Mouse (Mus musculus): ENCODE data around the gene Med28. TPM values are rescaled to one million over a fixed set of nuclear protein-coding genes. Genes with fewer than 3 reads are reported as not detected.

Med28 gene
- polyA plus RNA-seq, 1 experiment from 2014 or later, result 226 TPM

- WGBS, result 71% methylated on average over 4 of the region's 4 CpGs
- 0 out of 2 replicates have a peak, but pooled peaks cover 3% of the 10 kb centered on the region for H3K27me3 ChIP-seq
- ATAC-seq (ENCODE audit: borderline replicate concordance, extremely low read depth, low FRiP score, low TSS enrichment), result no peak
Measured at GRCm38 (mm10) chr5:45491776-45492175, 28.3 kb upstream of the Med28 start.

GRCm38 (mm10) chr5:45493191-45494092, 26.6 kb upstream of the Med28 start, which contains the start of gene Lap3:
Lap3 (plus strand) TSS chr5:45493374.
- Histone ChIP-seq H3K4me1 (peaks cover 15% of the 10 kb centered on the region), H3K4me3 (peak within 1 kb of the TSS; percentile 92), H3K9me3 (no peaks in the 10 kb centered on the region), H3K36me3 (peaks cover 23% of the 10 kb centered on the region), H3K27ac (peak within 1 kb of the TSS; percentile 83), H3K4me2 (peak within 1 kb of the TSS; percentile 76), H3K27me3 (0 out of 2 replicates have a peak, but pooled peaks cover 3% of the 10 kb centered on the region), H3K9ac (peak within 1 kb of the TSS; percentile 91)
- WGBS, result under 1% methylated on average over 78 of the region's 78 CpGs
- ATAC-seq (ENCODE audit: borderline replicate concordance, extremely low read depth, low FRiP score, low TSS enrichment), result peak; percentile 95

More at GRCm38 (mm10) chr5:45491776-45492175, 28.3 kb upstream of the Med28 start:
- H3K36me3 ChIP-seq, result peaks cover 11% of the 10 kb centered on the region; the same call in 1 of the 2 replicates
- no peak overlapping the region for H3K4me3 ChIP-seq
- H3K27ac ChIP-seq, result no peak overlapping the region
- no peak overlapping the region for H3K4me2 ChIP-seq
- H3K9me3 ChIP-seq, result no peaks in the 10 kb centered on the region
- H3K9ac ChIP-seq, result no peak overlapping the region
- peaks cover 15% of the 10 kb centered on the region for H3K4me1 ChIP-seq

- Histone ChIP-seq H3K36me3 (peaks cover 31% of the 10 kb centered on the region), H3K9ac (peak overlapping the region; percentile 91), H3K4me1 (peaks cover 15% of the 10 kb centered on the region), H3K27ac (peak overlapping the region; percentile 83), H3K4me2 (peak overlapping the region; percentile 76), H3K4me3 (peak overlapping the region; percentile 92), H3K9me3 (no peaks in the 10 kb centered on the region), H3K27me3 (0 out of 2 replicates have a peak, but pooled peaks cover 3% of the 10 kb centered on the region)
- WGBS, result 47% methylated on average over 9 of the region's 9 CpGs
- no peak for ATAC-seq (ENCODE audit: borderline replicate concordance, extremely low read depth, low FRiP score, low TSS enrichment)
Measured at GRCm38 (mm10) chr5:45494093-45494755, 25.8 kb upstream of the Med28 start.

- ATAC-seq (ENCODE audit: borderline replicate concordance, extremely low read depth, low FRiP score, low TSS enrichment), result no peak
- H3K4me1 ChIP-seq, result peaks cover 15% of the 10 kb centered on the region
- peak overlapping the region; percentile 76; the same call in 1 of the 2 replicates for H3K4me2 ChIP-seq
- no peak overlapping the region for H3K9ac ChIP-seq
- H3K36me3 ChIP-seq, result peaks cover 43% of the 10 kb centered on the region
- 0 out of 2 replicates have a peak, but pooled peaks cover 3% of the 10 kb centered on the region for H3K27me3 ChIP-seq
- WGBS, result 84% methylated on average over 3 of the region's 3 CpGs
- no peak overlapping the region for H3K4me3 ChIP-seq
- H3K27ac ChIP-seq, result no peak overlapping the region
- H3K9me3 ChIP-seq, result no peaks in the 10 kb centered on the region
Measured at GRCm38 (mm10) chr5:45495429-45495975, 24.5 kb upstream of the Med28 start.

- Histone ChIP-seq H3K27me3 (0 out of 2 replicates have a peak, but pooled peaks cover 3% of the 10 kb centered on the region), H3K36me3 (peaks cover 47% of the 10 kb centered on the region), H3K4me1 (peaks cover 15% of the 10 kb centered on the region), H3K27ac (no peak overlapping the region), H3K4me3 (no peak overlapping the region), H3K9me3 (no peaks in the 10 kb centered on the region), H3K9ac (no peak overlapping the region), H3K4me2 (no peak overlapping the region)
- no peak for ATAC-seq (ENCODE audit: borderline replicate concordance, extremely low read depth, low FRiP score, low TSS enrichment)
Measured at GRCm38 (mm10) chr5:45496042-45496441, 24.0 kb upstream of the Med28 start.

GRCm38 (mm10) chr5:45496479-45496878, 23.6 kb upstream of the Med28 start:
- no peaks in the 10 kb centered on the region for H3K27me3 ChIP-seq
- peaks cover 15% of the 10 kb centered on the region for H3K4me1 ChIP-seq
- 86% methylated on average over 4 of the region's 4 CpGs for WGBS
- no peak overlapping the region for H3K9ac ChIP-seq
- no peak overlapping the region for H3K4me2 ChIP-seq
- H3K36me3 ChIP-seq, result peaks cover 51% of the 10 kb centered on the region
- no peak overlapping the region for H3K4me3 ChIP-seq
- no peaks in the 10 kb centered on the region for H3K9me3 ChIP-seq
- ATAC-seq (ENCODE audit: borderline replicate concordance, extremely low read depth, low FRiP score, low TSS enrichment), result no peak
- no peak overlapping the region for H3K27ac ChIP-seq

- Histone ChIP-seq H3K9ac (no peak overlapping the region), H3K27ac (no peak overlapping the region), H3K27me3 (no peaks in the 10 kb centered on the region), H3K4me1 (peaks cover 15% of the 10 kb centered on the region), H3K4me2 (no peak overlapping the region), H3K36me3 (peaks cover 56% of the 10 kb centered on the region), H3K4me3 (no peak overlapping the region), H3K9me3 (no peaks in the 10 kb centered on the region)
- no peak for ATAC-seq (ENCODE audit: borderline replicate concordance, extremely low read depth, low FRiP score, low TSS enrichment)
- WGBS, result 79% methylated on average over 12 of the region's 12 CpGs
Measured at GRCm38 (mm10) chr5:45496930-45497550, 23.0 kb upstream of the Med28 start.

GRCm38 (mm10) chr5:45497564-45497963, 22.5 kb upstream of the Med28 start:
- H3K4me2 ChIP-seq, result no peak overlapping the region
- H3K4me1 ChIP-seq, result peaks cover 15% of the 10 kb centered on the region
- H3K27me3 ChIP-seq, result no peaks in the 10 kb centered on the region
- H3K9ac ChIP-seq, result no peak overlapping the region
- H3K9me3 ChIP-seq, result no peaks in the 10 kb centered on the region
- no peak for ATAC-seq (ENCODE audit: borderline replicate concordance, extremely low read depth, low FRiP score, low TSS enrichment)
- no peak overlapping the region for H3K27ac ChIP-seq
- 91% methylated on average over 5 of the region's 5 CpGs for WGBS
- no peak overlapping the region for H3K4me3 ChIP-seq
- peaks cover 62% of the 10 kb centered on the region for H3K36me3 ChIP-seq

GRCm38 (mm10) chr5:45510071-45510470, 10.0 kb upstream of the Med28 start:
- Histone ChIP-seq H3K27me3 (no peaks in the 10 kb centered on the region), H3K36me3 (peaks cover 73% of the 10 kb centered on the region), H3K27ac (no peak overlapping the region), H3K9ac (no peak overlapping the region), H3K9me3 (no peaks in the 10 kb centered on the region), H3K4me2 (no peak overlapping the region), H3K4me3 (no peak overlapping the region), H3K4me1 (no peaks in the 10 kb centered on the region)
- no peak for ATAC-seq (ENCODE audit: borderline replicate concordance, extremely low read depth, low FRiP score, low TSS enrichment)
- 73% methylated on average over 7 of the region's 7 CpGs for WGBS

- Histone ChIP-seq H3K9me3 (no peaks in the 10 kb centered on the region), H3K36me3 (peaks cover 52% of the 10 kb centered on the region), H3K27ac (no peak overlapping the region), H3K4me2 (no peak overlapping the region), H3K4me3 (no peak overlapping the region), H3K27me3 (no peaks in the 10 kb centered on the region), H3K4me1 (no peaks in the 10 kb centered on the region), H3K9ac (no peak overlapping the region)
- WGBS, result 89% methylated on average over 6 of the region's 6 CpGs
- ATAC-seq (ENCODE audit: borderline replicate concordance, extremely low read depth, low FRiP score, low TSS enrichment), result no peak
Measured at GRCm38 (mm10) chr5:45512908-45513307, 7.1 kb upstream of the Med28 start.

GRCm38 (mm10) chr5:45513511-45513910, 6.5 kb upstream of the Med28 start:
- Histone ChIP-seq H3K9me3 (no peaks in the 10 kb centered on the region), H3K4me3 (no peak overlapping the region), H3K4me2 (no peak overlapping the region), H3K36me3 (peaks cover 51% of the 10 kb centered on the region), H3K9ac (no peak overlapping the region), H3K4me1 (no peaks in the 10 kb centered on the region), H3K27me3 (no peaks in the 10 kb centered on the region), H3K27ac (no peak overlapping the region)
- WGBS, result 82% methylated on average over 2 of the region's 2 CpGs
- ATAC-seq (ENCODE audit: borderline replicate concordance, extremely low read depth, low FRiP score, low TSS enrichment), result no peak

All from lung, embryonic 15.5 days (tissue).